Mouse (Mus musculus): ENCODE data around the gene Eea1. TPM values are rescaled to one million over a fixed set of nuclear protein-coding genes. Genes with fewer than 3 reads are reported as not detected.

Gene Eea1
- polyA plus RNA-seq, 1 experiment from 2014 or later = 10.3 TPM

- DNase-seq = peak; percentile 27
- Histone ChIP-seq H3K36me3 (replicated peaks; ENCODE audit: insufficient read depth, low read length) (no peaks in the 10 kb centered on the region), H3K9me3 (ENCODE audit: low read length) (no peaks in the 10 kb centered on the region), H3K27ac (ENCODE audit: low read depth) (no peak overlapping the region), H3K9ac (replicated peaks) (no peak overlapping the region), H3K4me3 (ENCODE audit: low read depth, low read length) (no peak overlapping the region), H3K4me2 (ENCODE audit: low read depth, low read length) (no peak overlapping the region), H3K4me1 (ENCODE audit: insufficient read depth) (no peaks in the 10 kb centered on the region), H3K27me3 (ENCODE audit: insufficient read depth, low read length) (no peaks in the 10 kb centered on the region)
- WGBS (ENCODE audit: insufficient replicate concordance) = 50% methylated on average over 21 of the region's 21 CpGs
- TF ChIP-seq EP300 (IDR thresholded peaks at IDR 0.05; ENCODE audit: low read depth) (no peak), CTCF (IDR thresholded peaks at IDR 0.05; ENCODE audit: low read depth) (peak; percentile 84)
- ATAC-seq = no peak
These were observed 140.3 kb downstream of the Eea1 start for GRCm38 (mm10) chr10:96080440-96081381.

- no peaks in the 10 kb centered on the region for H3K4me1 ChIP-seq (ENCODE audit: insufficient read depth)
- no peak overlapping the region for H3K4me2 ChIP-seq (ENCODE audit: low read depth, low read length)
- H3K36me3 ChIP-seq (replicated peaks; ENCODE audit: insufficient read depth, low read length) = no peaks in the 10 kb centered on the region
- no peak overlapping the region for H3K9ac ChIP-seq (replicated peaks)
- 38% methylated on average over 3 of the region's 3 CpGs for WGBS (ENCODE audit: insufficient replicate concordance)
- TF ChIP-seq CTCF (IDR thresholded peaks at IDR 0.05; ENCODE audit: low read depth) (no peak), EP300 (IDR thresholded peaks at IDR 0.05; ENCODE audit: low read depth) (peak; percentile 62; the same call in 1 of the 2 replicates)
- H3K4me3 ChIP-seq (ENCODE audit: low read depth, low read length) = no peak overlapping the region
- no peak overlapping the region for H3K27ac ChIP-seq (ENCODE audit: low read depth)
- H3K27me3 ChIP-seq (ENCODE audit: insufficient read depth, low read length) = no peaks in the 10 kb centered on the region
- no peak for ATAC-seq
- H3K9me3 ChIP-seq (ENCODE audit: low read length) = no peaks in the 10 kb centered on the region
- DNase-seq = no peak
These were observed 141.8 kb downstream of the Eea1 start for GRCm38 (mm10) chr10:96082203-96082602.

- ATAC-seq (no peak), DNase-seq (no peak)
- Histone ChIP-seq H3K4me1 (ENCODE audit: insufficient read depth) (no peaks in the 10 kb centered on the region), H3K9me3 (ENCODE audit: low read length) (no peaks in the 10 kb centered on the region), H3K9ac (replicated peaks) (no peak overlapping the region), H3K27me3 (ENCODE audit: insufficient read depth, low read length) (no peaks in the 10 kb centered on the region), H3K4me2 (ENCODE audit: low read depth, low read length) (no peak overlapping the region), H3K4me3 (ENCODE audit: low read depth, low read length) (no peak overlapping the region), H3K27ac (ENCODE audit: low read depth) (no peak overlapping the region), H3K36me3 (replicated peaks; ENCODE audit: insufficient read depth, low read length) (no peaks in the 10 kb centered on the region)
- 80% methylated on average over 1 of the region's 1 CpGs for WGBS (ENCODE audit: insufficient replicate concordance)
- no peak for TF ChIP-seq EP300 (IDR thresholded peaks at IDR 0.05; ENCODE audit: low read depth)
- no peak for TF ChIP-seq CTCF (IDR thresholded peaks at IDR 0.05; ENCODE audit: low read depth)
These were observed 149.3 kb downstream of the Eea1 start for GRCm38 (mm10) chr10:96089744-96090143.

DNA sequence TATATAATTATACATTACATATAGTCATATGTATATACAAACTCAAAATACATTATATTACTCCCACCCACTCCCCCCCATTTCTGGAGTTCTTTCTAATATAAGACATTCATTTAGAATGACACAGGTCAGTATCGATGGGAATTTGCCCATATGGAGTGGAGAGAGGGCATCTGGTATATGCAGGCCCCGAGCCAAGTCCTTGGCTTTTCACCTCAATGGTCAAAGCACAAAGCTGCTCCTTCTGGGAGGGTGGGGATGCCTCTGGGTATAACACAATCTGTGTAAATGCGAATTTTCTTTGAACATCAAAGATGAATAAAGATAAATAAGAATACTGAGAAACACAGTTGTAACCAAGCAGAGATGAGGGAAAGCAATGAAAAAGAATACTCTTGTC is 149.9 kb downstream of the Eea1 start:
- no peak for DNase-seq
- no peak overlapping the region for H3K4me2 ChIP-seq (ENCODE audit: low read depth, low read length)
- H3K9ac ChIP-seq (replicated peaks) = no peak overlapping the region
- ATAC-seq = no peak
- no peak overlapping the region for H3K27ac ChIP-seq (ENCODE audit: low read depth)
- H3K27me3 ChIP-seq (ENCODE audit: insufficient read depth, low read length) = no peaks in the 10 kb centered on the region
- H3K36me3 ChIP-seq (replicated peaks; ENCODE audit: insufficient read depth, low read length) = no peaks in the 10 kb centered on the region
- no peak overlapping the region for H3K4me3 ChIP-seq (ENCODE audit: low read depth, low read length)
- 79% methylated on average over 3 of the region's 3 CpGs for WGBS (ENCODE audit: insufficient replicate concordance)
- H3K9me3 ChIP-seq (ENCODE audit: low read length) = no peaks in the 10 kb centered on the region
- TF ChIP-seq CTCF (IDR thresholded peaks at IDR 0.05; ENCODE audit: low read depth) (no peak), EP300 (IDR thresholded peaks at IDR 0.05; ENCODE audit: low read depth) (no peak)
- no peaks in the 10 kb centered on the region for H3K4me1 ChIP-seq (ENCODE audit: insufficient read depth)

GRCm38 (mm10) chr10:96093890-96094531 is 153.6 kb downstream of the Eea1 start:
- TF ChIP-seq CTCF (IDR thresholded peaks at IDR 0.05; ENCODE audit: low read depth) (no peak), EP300 (IDR thresholded peaks at IDR 0.05; ENCODE audit: low read depth) (no peak)
- Histone ChIP-seq H3K4me3 (ENCODE audit: low read depth, low read length) (no peak overlapping the region), H3K36me3 (replicated peaks; ENCODE audit: insufficient read depth, low read length) (no peaks in the 10 kb centered on the region), H3K27me3 (ENCODE audit: insufficient read depth, low read length) (no peaks in the 10 kb centered on the region), H3K9me3 (ENCODE audit: low read length) (no peaks in the 10 kb centered on the region), H3K4me2 (ENCODE audit: low read depth, low read length) (no peak overlapping the region), H3K27ac (ENCODE audit: low read depth) (no peak overlapping the region), H3K4me1 (ENCODE audit: insufficient read depth) (no peaks in the 10 kb centered on the region), H3K9ac (replicated peaks) (no peak overlapping the region)
- no peak for ATAC-seq
- WGBS (ENCODE audit: insufficient replicate concordance) = 46% methylated on average over 2 of the region's 2 CpGs
- no peak for DNase-seq

GRCm38 (mm10) chr10:96094559-96094958 is 154.1 kb downstream of the Eea1 start:
- no peak for TF ChIP-seq CTCF (IDR thresholded peaks at IDR 0.05; ENCODE audit: low read depth)
- TF ChIP-seq EP300 (IDR thresholded peaks at IDR 0.05; ENCODE audit: low read depth) = no peak
- no peak overlapping the region for H3K4me3 ChIP-seq (ENCODE audit: low read depth, low read length)
- H3K4me1 ChIP-seq (ENCODE audit: insufficient read depth) = no peaks in the 10 kb centered on the region
- ATAC-seq = no peak
- H3K9me3 ChIP-seq (ENCODE audit: low read length) = no peaks in the 10 kb centered on the region
- H3K27me3 ChIP-seq (ENCODE audit: insufficient read depth, low read length) = no peaks in the 10 kb centered on the region
- no peaks in the 10 kb centered on the region for H3K36me3 ChIP-seq (replicated peaks; ENCODE audit: insufficient read depth, low read length)
- WGBS (ENCODE audit: insufficient replicate concordance) = 72% methylated on average over 2 of the region's 2 CpGs
- H3K9ac ChIP-seq (replicated peaks) = no peak overlapping the region
- H3K27ac ChIP-seq (ENCODE audit: low read depth) = no peak overlapping the region
- DNase-seq = no peak
- no peak overlapping the region for H3K4me2 ChIP-seq (ENCODE audit: low read depth, low read length)

Other genes starting within 250 kb of the Eea1 start
- 1.2 and 1.4 TPM in 2 replicates for gene Gm33543, start 97.7 kb upstream of the Eea1 start, polyA plus RNA-seq (2015; fragmentation: Nextera tagmentation; extraction: Ambion mirVana)
- gene Gm5426, start 196.0 kb downstream of the Eea1 start, polyA plus RNA-seq (2015; fragmentation: Nextera tagmentation; extraction: Ambion mirVana) = not detected in 2 replicates

Measured in liver, postnatal 0 days (tissue).